Comparison of ENCODE assay signal across 19 mouse cellular contexts in the genomic region with DNA sequence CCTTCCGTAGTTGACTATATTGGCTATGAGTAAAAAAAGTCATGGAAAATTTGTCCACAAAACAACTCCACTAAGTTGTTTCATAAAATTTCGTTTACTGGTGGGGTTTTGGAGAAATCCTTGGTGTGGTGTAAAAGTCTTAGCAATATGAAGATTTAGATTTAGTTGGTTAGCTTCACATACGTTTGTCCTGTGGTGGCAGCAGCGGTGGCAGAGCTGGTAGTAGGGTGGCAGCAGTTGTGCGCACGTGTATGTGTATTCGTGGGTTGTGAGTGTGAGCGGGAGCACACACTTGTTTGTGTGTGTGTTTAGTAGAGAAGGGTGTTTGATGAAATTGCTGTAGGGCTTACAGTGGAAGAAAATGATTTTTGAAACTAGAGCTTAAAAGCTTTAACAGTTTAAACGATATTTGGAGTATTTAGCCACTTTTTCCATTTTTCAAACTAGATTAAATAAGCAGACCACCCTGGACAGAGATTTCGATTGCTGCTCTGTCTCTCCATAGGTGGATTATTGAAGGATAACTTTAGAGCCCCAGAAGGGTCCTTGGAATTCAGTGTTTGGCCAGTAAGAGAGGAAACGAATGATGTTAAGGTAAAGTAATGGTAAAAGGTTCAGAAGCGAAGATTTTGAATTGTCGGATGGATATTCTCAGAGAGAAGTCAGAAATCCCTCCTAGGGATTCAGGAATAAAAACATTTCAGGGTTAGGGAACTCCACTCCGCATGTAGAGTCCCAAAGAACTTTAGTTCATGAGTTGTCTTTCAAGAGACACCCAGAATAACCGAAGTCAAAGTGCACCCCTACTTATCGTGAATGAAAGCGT. TPM values are rescaled to one million over a fixed set of nuclear protein-coding genes. Genes with fewer than 3 reads are reported as not detected.
DNase-seq lines count a peak whose midpoint lies in the region; ATAC-seq and TF ChIP-seq lines count a peak whose summit lies in the region.
"Had no signal": no experiment of that assay in that cellular context is flagged by ENCODE, and none has a peak within 500 bp of the region (broad histone marks: within the 10 kb centered on the region; RNA-seq: fewer than 3 reads in every experiment).

No protein-coding gene starts in this region.

- H3K9ac ChIP-seq in hindbrain, embryonic 11.5 days (ENCODE audit: low read depth, low read length): no peak overlapping the region
- no peak overlapping the region for H3K9ac ChIP-seq in hindbrain, embryonic 12.5 days
- H3K9ac ChIP-seq in lung, embryonic 14.5 days: no peak overlapping the region
- H3K9ac ChIP-seq: forebrain, embryonic 13.5 days; forebrain, postnatal 0 days; heart, embryonic 13.5 days; hindbrain, embryonic 15.5 days had no signal

- peak; percentile 47 for DNase-seq in hindbrain, embryonic 11.5 days (ENCODE audit: low spot score)
- peak; percentile 15 for DNase-seq in lung, embryonic 14.5 days
- DNase-seq in lung, postnatal 25 days (ENCODE audit: low spot score): no peak
- DNase-seq in embryonic facial prominence, embryonic 10.5 days (ENCODE audit: low spot score): peak; percentile 25
- DNase-seq in layer of hippocampus, adult 9-10 months (ENCODE audit: low spot score): no peak
- DNase-seq: adrenal gland, postnatal 14 days; cerebellum, adult 18-20 months; cerebellum, adult 9-11 months; cerebellum, postnatal 36 days; forebrain, postnatal 0 days; gastrocnemius, postnatal 14 days; heart, postnatal 36 days had no signal

- peaks cover 55% of the 10 kb centered on the region for H3K27me3 ChIP-seq in hindbrain, embryonic 11.5 days (ENCODE audit: control insufficient read depth, insufficient read depth, low read length)
- peaks cover 78% of the 10 kb centered on the region for H3K27me3 ChIP-seq in hindbrain, embryonic 12.5 days
- H3K27me3 ChIP-seq in lung, embryonic 14.5 days (ENCODE audit: insufficient read depth, low read length): peaks cover 83% of the 10 kb centered on the region
- peaks cover 98% of the 10 kb centered on the region for H3K27me3 ChIP-seq in embryonic facial prominence, embryonic 10.5 days (replicated peaks; ENCODE audit: low read depth, poor library complexity, severe bottlenecking)
- H3K27me3 ChIP-seq: CH12.LX had no signal

- no peak overlapping the region for H3K4me2 ChIP-seq in hindbrain, embryonic 11.5 days (replicated peaks; ENCODE audit: low read depth, low read length)
- no peak overlapping the region for H3K4me2 ChIP-seq in hindbrain, embryonic 12.5 days (replicated peaks)
- no peak overlapping the region for H3K4me2 ChIP-seq in lung, embryonic 14.5 days
- H3K4me2 ChIP-seq: forebrain, embryonic 13.5 days; heart, embryonic 13.5 days; hindbrain, embryonic 15.5 days had no signal

- 0 out of 2 replicates have a peak, but pooled peaks cover 4% of the 10 kb centered on the region for H3K4me1 ChIP-seq in hindbrain, embryonic 11.5 days (replicated peaks; ENCODE audit: control insufficient read depth, insufficient read depth, low read length)
- peaks cover 15% of the 10 kb centered on the region for H3K4me1 ChIP-seq in hindbrain, embryonic 12.5 days
- H3K4me1 ChIP-seq in lung, embryonic 14.5 days (ENCODE audit: insufficient read depth): no peaks in the 10 kb centered on the region
- H3K4me1 ChIP-seq in embryonic facial prominence, embryonic 10.5 days: peaks cover 18% of the 10 kb centered on the region
- H3K4me1 ChIP-seq: heart, embryonic 13.5 days had no signal

- no peak overlapping the region for H3K27ac ChIP-seq in hindbrain, embryonic 11.5 days (ENCODE audit: low read depth, low read length)
- no peak overlapping the region for H3K27ac ChIP-seq in hindbrain, embryonic 12.5 days
- H3K27ac ChIP-seq in lung, embryonic 14.5 days (ENCODE audit: low read depth): no peak overlapping the region
- no peak overlapping the region for H3K27ac ChIP-seq in embryonic facial prominence, embryonic 10.5 days (replicated peaks)
- H3K27ac ChIP-seq: forebrain, embryonic 13.5 days; heart, embryonic 13.5 days; hindbrain, embryonic 15.5 days had no signal

- no peaks in the 10 kb centered on the region for H3K9me3 ChIP-seq in hindbrain, embryonic 11.5 days (ENCODE audit: control insufficient read depth, low read length)
- H3K9me3 ChIP-seq in hindbrain, embryonic 12.5 days (replicated peaks): no peaks in the 10 kb centered on the region
- no peaks in the 10 kb centered on the region for H3K9me3 ChIP-seq in lung, embryonic 14.5 days (ENCODE audit: low read depth, low read length)
- no peaks in the 10 kb centered on the region for H3K9me3 ChIP-seq in embryonic facial prominence, embryonic 10.5 days
- H3K9me3 ChIP-seq: forebrain, embryonic 13.5 days; heart, embryonic 13.5 days; hindbrain, embryonic 15.5 days had no signal

- no peak for TF ChIP-seq CTCF in lung, embryonic 14.5 days (IDR thresholded peaks at IDR 0.05; ENCODE audit: low read depth)

- H3K4me3 ChIP-seq in hindbrain, embryonic 11.5 days (ENCODE audit: low read depth, low read length): no peak overlapping the region
- no peak overlapping the region for H3K4me3 ChIP-seq in hindbrain, embryonic 12.5 days
- H3K4me3 ChIP-seq in lung, embryonic 14.5 days (ENCODE audit: low read depth, low read length): no peak overlapping the region
- no peak overlapping the region for H3K4me3 ChIP-seq in embryonic facial prominence, embryonic 10.5 days
- H3K4me3 ChIP-seq: forebrain, embryonic 13.5 days; heart, embryonic 13.5 days; hindbrain, embryonic 15.5 days had no signal

- WGBS in hindbrain, embryonic 11.5 days: 46% methylated on average over 17 of the region's 17 CpGs
- 47% methylated on average over 17 of the region's 17 CpGs for WGBS in hindbrain, embryonic 12.5 days
- WGBS in lung, embryonic 14.5 days: 39% methylated on average over 17 of the region's 17 CpGs
- WGBS in embryonic facial prominence, embryonic 10.5 days: 49% methylated on average over 17 of the region's 17 CpGs

- no peak for ATAC-seq in hindbrain, embryonic 11.5 days (ENCODE audit: low FRiP score)
- ATAC-seq in hindbrain, embryonic 12.5 days (ENCODE audit: low FRiP score): no peak
- ATAC-seq in lung, embryonic 14.5 days (ENCODE audit: insufficient read depth): no peak
- ATAC-seq: activated CD4-positive, CD25-positive, alpha-beta regulatory T cell, adult 4 months; forebrain, embryonic 13.5 days; forebrain, postnatal 0 days; Patski had no signal

- H3K36me3 ChIP-seq in hindbrain, embryonic 11.5 days (ENCODE audit: control insufficient read depth, insufficient read depth, low read length): no peaks in the 10 kb centered on the region
- no peaks in the 10 kb centered on the region for H3K36me3 ChIP-seq in hindbrain, embryonic 12.5 days
- H3K36me3 ChIP-seq in lung, embryonic 14.5 days (ENCODE audit: insufficient read depth): no peaks in the 10 kb centered on the region
- no peaks in the 10 kb centered on the region for H3K36me3 ChIP-seq in embryonic facial prominence, embryonic 10.5 days (replicated peaks)
- H3K36me3 ChIP-seq: heart, embryonic 13.5 days; hindbrain, embryonic 15.5 days had no signal

RNA-seq across cellular contexts. Expression of a gene that starts 12.9 kb away (rescaled TPM):
- polyA plus RNA-seq in hindbrain, embryonic 11.5 days (2014; fragmentation: Nextera tagmentation; extraction: Ambion mirVana): 16.1 and 24.7 TPM in 2 replicates
- polyA plus RNA-seq in hindbrain, embryonic 12.5 days (2016; fragmentation: Nextera tagmentation; extraction: Ambion mirVana): 32.9 and 37.7 TPM in 2 replicates
- 5.7 and 7.6 TPM in 2 replicates for polyA plus RNA-seq in lung, embryonic 14.5 days (2014; fragmentation: Nextera tagmentation; extraction: Ambion mirVana)
- 18.8 and 21.0 TPM in 2 replicates for polyA plus RNA-seq in embryonic facial prominence, embryonic 10.5 days (2016; fragmentation: Nextera tagmentation; extraction: Ambion mirVana)
- polyA plus RNA-seq: activated CD4-positive, CD25-positive, alpha-beta regulatory T cell, adult 4 months; Patski had no signal

RNA-seq across cellular contexts. Expression of a gene that starts 45.8 kb away (rescaled TPM):
- polyA plus RNA-seq in hindbrain, embryonic 11.5 days (2014; fragmentation: Nextera tagmentation; extraction: Ambion mirVana): 0.08 and 0.27 TPM in 2 replicates
- 0.20 and 0.21 TPM in 2 replicates for polyA plus RNA-seq in hindbrain, embryonic 12.5 days (2016; fragmentation: Nextera tagmentation; extraction: Ambion mirVana)
- not detected in 2 replicates for polyA plus RNA-seq in lung, embryonic 14.5 days (2014; fragmentation: Nextera tagmentation; extraction: Ambion mirVana)
- polyA plus RNA-seq in embryonic facial prominence, embryonic 10.5 days (2016; fragmentation: Nextera tagmentation; extraction: Ambion mirVana): 0.10 and 0.12 TPM in 2 replicates
- polyA plus RNA-seq: Patski had no signal

Comparison
In these comparisons a context has a peak if more than half of its experiments do, and no peak if none do; other contexts are left out.
1. DNase-seq: peak in hindbrain, embryonic 11.5 days (single experiment), lung, embryonic 14.5 days (single experiment) and embryonic facial prominence, embryonic 10.5 days (single experiment); none in lung, postnatal 25 days (single experiment) and layer of hippocampus, adult 9-10 months (single experiment).